Mouse (Mus musculus) mouse embryonic stem cell (cell line): ENCODE measurements around the gene Qars.

Experiments
- in situ Hi-C, 2 experiments: fragments of 300-500 bp; cut with MboI; formaldehyde crosslinking; loops; 1 replicate in 1 of 2; 3 replicates in 1 of 2; pipeline ENCODE4 v1.14.3; 2019 to 2020; ENCODE audit warnings: low sequenced_read_pairs in 2 of 2, low pct_unique_long_range_greater_than_20kb in 1 of 2, mixed read lengths in 1 of 2; ENCODE audit not compliant: unreplicated experiment in 1 of 2

The Qars gene

GRCm38 (mm10) chr9:108507619-108508434 is at the start of gene Qars:
Gene Qars (plus strand): TSS chr9:108507706.
- in situ Hi-C loops = no loop called here

GRCm38 (mm10) chr9:108459939-108460318 is 47.6 kb upstream of the Qars start:
- in situ Hi-C loops = no loop called here

- in situ Hi-C loops = no loop called here
These were observed 47.0 kb upstream of the Qars start, which contains the start of gene Ccdc71 for GRCm38 (mm10) chr9:108460319-108461178. Gene Ccdc71 (plus strand): TSS chr9:108460527.

- in situ Hi-C loops = no loop called here
These were observed 46.3 kb upstream of the Qars start, which contains the start of gene Klhdc8b for GRCm38 (mm10) chr9:108461181-108461631. Gene Klhdc8b (minus strand): TSS chr9:108461581.

GRCm38 (mm10) chr9:108461675-108462074 is 45.8 kb upstream of the Qars start:
- in situ Hi-C loops = no loop called here

- in situ Hi-C loops = no loop called here
These were observed 45.3 kb upstream of the Qars start for GRCm38 (mm10) chr9:108462192-108462591.

- in situ Hi-C loops = no loop called here
These were observed 43.8 kb upstream of the Qars start for GRCm38 (mm10) chr9:108463713-108464112.

- in situ Hi-C loops = no loop called here
These were observed 41.3 kb upstream of the Qars start for GRCm38 (mm10) chr9:108466219-108466618.

- in situ Hi-C loops = no loop called here
These were observed 38.1 kb upstream of the Qars start for GRCm38 (mm10) chr9:108469430-108469829.

- in situ Hi-C loops = no loop called here
These were observed 37.7 kb upstream of the Qars start for GRCm38 (mm10) chr9:108469845-108470244.

- in situ Hi-C loops = no loop called here
These were observed 33.0 kb upstream of the Qars start for GRCm38 (mm10) chr9:108474528-108474927.

- in situ Hi-C loops = no loop called here
These were observed 28.8 kb upstream of the Qars start for GRCm38 (mm10) chr9:108478638-108479156.

- in situ Hi-C loops = no loop called here
These were observed 28.3 kb upstream of the Qars start for GRCm38 (mm10) chr9:108479241-108479640.

GRCm38 (mm10) chr9:108479721-108480351 is 27.7 kb upstream of the Qars start, which contains the start of gene Lamb2:
Gene Lamb2 (plus strand): TSS chr9:108479736.
- in situ Hi-C loops = no loop called here

GRCm38 (mm10) chr9:108480813-108481519 is 26.5 kb upstream of the Qars start:
- in situ Hi-C loops = no loop called here

- in situ Hi-C loops = no loop called here
These were observed 25.8 kb upstream of the Qars start for GRCm38 (mm10) chr9:108481520-108482210.

- in situ Hi-C loops = no loop called here
These were observed 24.3 kb upstream of the Qars start for GRCm38 (mm10) chr9:108483051-108483790.
